Mouse (Mus musculus) hindbrain, embryonic 11.5 days (tissue): ENCODE measurements around the gene Gnas. TPM values are rescaled to one million over a fixed set of nuclear protein-coding genes. Genes with fewer than 3 reads are reported as not detected.

Experiments used
- ATAC-seq: fragments of 200-750 bp; cut with Nextera tagmentation; 2 replicates; pipeline ENCODE4 v1.8.0; 2017; ENCODE audit warnings: mild to moderate bottlenecking, moderate TSS enrichment, moderate library complexity; ENCODE audit not compliant: low FRiP score
- DNase-seq: peaks from one replicate; pipeline ENCODE4 v3.0.0-alpha.2; 2015; ENCODE audit warnings: low spot score
- H3K27ac ChIP-seq: fragments of 300-500 bp; sonication (generic); 2 replicates; pipeline ENCODE4 v1.5.1; 2014; ENCODE audit warnings: mild to moderate bottlenecking, low read depth, low read length
- H3K27me3 ChIP-seq: fragments of 300-500 bp; sonication (generic); 2 replicates; pipeline ENCODE4 v1.6.1; 2014; ENCODE audit warnings: mild to moderate bottlenecking, low read length, moderate library complexity, mixed read lengths; ENCODE audit not compliant: control insufficient read depth, insufficient read depth
- H3K36me3 ChIP-seq: fragments of 300-500 bp; sonication (generic); 2 replicates; pipeline ENCODE4 v1.6.1; 2014; ENCODE audit warnings: mild to moderate bottlenecking, low read length, moderate library complexity, mixed read lengths; ENCODE audit not compliant: control insufficient read depth, insufficient read depth
- H3K4me1 ChIP-seq: fragments of 300-500 bp; sonication (generic); replicated peaks from 2 replicates; pipeline ENCODE4 v1.6.1; 2014; ENCODE audit warnings: low read length, mixed read lengths; ENCODE audit not compliant: control insufficient read depth, insufficient read depth
- H3K4me2 ChIP-seq: fragments of 300-500 bp; sonication (generic); replicated peaks from 2 replicates; pipeline ENCODE4 v1.6.1; 2014; ENCODE audit warnings: mild to moderate bottlenecking, low read depth, low read length
- H3K4me3 ChIP-seq: fragments of 300-500 bp; sonication (generic); 2 replicates; pipeline ENCODE4 v1.5.1; 2014; ENCODE audit warnings: low read depth, low read length
- H3K9ac ChIP-seq: fragments of 300-500 bp; sonication (generic); 2 replicates; pipeline ENCODE4 v1.6.1; 2014; ENCODE audit warnings: low read depth, low read length
- H3K9me3 ChIP-seq: fragments of 300-500 bp; sonication (generic); 2 replicates; pipeline ENCODE4 v1.6.1; 2016; ENCODE audit warnings: low read length; ENCODE audit not compliant: control insufficient read depth
- WGBS: fragments of 180-500 bp; shearing (Covaris S2); extraction: QIAGEN DNeasy Blood & Tissue Kit; methylation state at CpG from one replicate; pipeline ENCODE4 v1.1.7; 2014; 5-methylcytosine and 5-hydroxymethylcytosine counted together
- polyA plus RNA-seq: library from polyadenylated mRNA; unstranded; fragments of >200 nt; fragmentation: Nextera tagmentation; extraction: Ambion mirVana; gene quantifications from 2 replicates; pipeline ENCODE4 v1.2.1, GENCODE M21; 2014

Gnas gene
- 1,233 and 1,244 TPM in 2 replicates for polyA plus RNA-seq

DNA sequence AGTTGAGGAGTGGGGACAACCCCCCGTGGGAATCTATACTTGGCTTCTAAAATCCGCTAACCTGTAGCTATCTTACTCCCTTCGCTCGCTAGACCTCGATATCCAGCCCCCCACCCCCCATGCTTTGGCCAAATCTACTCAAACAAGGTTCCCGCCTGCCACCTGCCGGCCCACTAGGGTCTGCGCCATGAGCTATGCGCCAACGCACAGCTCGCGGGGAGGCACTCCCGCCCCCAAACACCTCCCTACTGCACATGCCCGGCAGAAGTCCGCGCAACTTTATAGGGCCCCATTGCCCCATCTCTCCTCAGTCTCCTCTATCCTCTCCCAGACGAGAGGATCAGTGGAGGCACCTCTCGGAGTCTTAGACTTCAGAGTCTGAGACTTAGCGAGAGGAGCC lies at the start of gene Gnas:
Gene Gnas, plus strand, starts transcription at position 310 of the 400 bp plus-strand sequence.
- DNase-seq = peak; percentile 74
- H3K36me3 ChIP-seq = peaks cover 21% of the 10 kb centered on the region
- no peak within 1 kb of the TSS for H3K27ac ChIP-seq
- peaks cover 42% of the 10 kb centered on the region for H3K27me3 ChIP-seq
- H3K4me2 ChIP-seq = peak within 1 kb of the TSS; percentile 55
- WGBS = 41% methylated on average over 19 of the region's 19 CpGs
- peak; percentile 68 for ATAC-seq
- H3K9ac ChIP-seq = no peak within 1 kb of the TSS
- 0 out of 2 replicates have a peak, but pooled peaks cover 2% of the 10 kb centered on the region for H3K4me1 ChIP-seq
- peak within 1 kb of the TSS; percentile 32 for H3K4me3 ChIP-seq
- peaks cover 3% of the 10 kb centered on the region; the same call in 1 of the 2 replicates for H3K9me3 ChIP-seq

DNA sequence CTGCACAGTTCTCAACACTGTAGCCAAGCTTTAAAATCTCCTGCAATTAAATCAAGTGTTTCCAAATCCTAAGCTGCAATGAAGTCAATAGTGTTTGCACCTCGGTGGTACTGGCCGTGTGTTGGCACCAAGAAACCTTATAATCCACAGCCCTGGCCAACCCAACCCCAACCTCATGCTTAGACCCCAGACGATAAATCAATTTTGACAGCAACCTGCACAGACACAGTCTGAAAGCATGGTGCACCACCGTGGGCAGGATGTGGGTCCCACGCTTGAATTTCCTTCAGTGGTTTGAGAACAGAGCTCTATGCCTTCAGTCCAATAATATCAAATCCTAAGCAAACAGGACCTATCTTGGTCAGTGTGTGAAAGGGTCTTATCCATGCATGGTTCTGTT lies 41.7 kb upstream of the Gnas start:
- Histone ChIP-seq H3K9me3 (no peaks in the 10 kb centered on the region), H3K4me3 (no peak overlapping the region), H3K9ac (no peak overlapping the region), H3K27ac (no peak overlapping the region), H3K36me3 (no peaks in the 10 kb centered on the region), H3K27me3 (no peaks in the 10 kb centered on the region), H3K4me1 (no peaks in the 10 kb centered on the region), H3K4me2 (no peak overlapping the region)
- no peak for ATAC-seq
- no peak for DNase-seq
- 91% methylated on average over 5 of the region's 5 CpGs for WGBS

DNA sequence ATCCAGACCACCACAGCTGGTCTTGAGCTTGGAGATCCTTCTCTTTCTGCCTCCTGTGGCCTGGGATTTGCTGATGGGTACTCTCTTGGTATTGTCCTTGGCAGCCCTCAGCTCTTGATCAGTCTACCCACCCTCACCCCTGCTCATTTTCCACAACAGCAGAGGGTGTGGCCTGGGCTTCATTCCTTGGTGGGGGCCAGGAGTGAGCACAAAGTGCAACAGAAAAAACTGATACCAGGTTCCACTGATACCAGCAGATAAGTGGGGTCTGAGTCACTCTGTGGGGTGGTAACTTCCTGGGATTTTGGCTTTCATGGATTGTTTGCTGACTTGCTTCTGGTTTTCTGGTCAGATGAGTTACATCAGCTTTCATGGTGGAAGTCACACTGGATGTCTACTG lies 32.2 kb upstream of the Gnas start:
- H3K27me3 ChIP-seq = no peaks in the 10 kb centered on the region
- no peaks in the 10 kb centered on the region for H3K4me1 ChIP-seq
- no peak overlapping the region for H3K9ac ChIP-seq
- ATAC-seq (no peak), DNase-seq (no peak)
- no peak overlapping the region for H3K4me2 ChIP-seq
- no peaks in the 10 kb centered on the region for H3K36me3 ChIP-seq
- no peak overlapping the region for H3K4me3 ChIP-seq
- H3K9me3 ChIP-seq = no peaks in the 10 kb centered on the region
- H3K27ac ChIP-seq = no peak overlapping the region

DNA sequence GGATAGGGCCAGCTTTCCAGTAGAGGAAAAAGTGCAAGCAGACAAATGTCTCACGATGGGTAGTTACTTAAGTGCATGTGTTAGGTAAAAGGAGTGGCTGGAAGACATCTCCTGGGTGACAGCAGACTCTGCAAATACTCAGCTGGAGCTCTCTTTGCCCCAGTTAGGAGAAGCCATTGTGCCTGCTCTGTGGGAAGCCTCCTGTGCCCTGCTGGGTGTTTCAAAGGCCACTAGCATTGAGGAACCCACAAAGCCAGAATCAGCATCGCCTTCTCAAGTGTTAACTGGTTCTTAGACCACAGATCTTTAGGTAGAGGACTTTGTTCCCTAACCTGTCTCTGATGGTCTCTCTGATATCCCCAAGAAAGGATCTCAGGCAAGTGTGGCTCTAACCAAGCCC lies 26.8 kb upstream of the Gnas start:
- WGBS = 12% methylated on average over 2 of the region's 2 CpGs
- no peak for ATAC-seq
- no peak overlapping the region for H3K9ac ChIP-seq
- H3K27ac ChIP-seq = no peak overlapping the region
- no peak for DNase-seq
- peaks cover 2% of the 10 kb centered on the region for H3K4me1 ChIP-seq
- H3K36me3 ChIP-seq = no peaks in the 10 kb centered on the region
- no peaks in the 10 kb centered on the region for H3K9me3 ChIP-seq
- no peak overlapping the region for H3K4me2 ChIP-seq
- H3K27me3 ChIP-seq = no peaks in the 10 kb centered on the region
- no peak overlapping the region for H3K4me3 ChIP-seq

DNA sequence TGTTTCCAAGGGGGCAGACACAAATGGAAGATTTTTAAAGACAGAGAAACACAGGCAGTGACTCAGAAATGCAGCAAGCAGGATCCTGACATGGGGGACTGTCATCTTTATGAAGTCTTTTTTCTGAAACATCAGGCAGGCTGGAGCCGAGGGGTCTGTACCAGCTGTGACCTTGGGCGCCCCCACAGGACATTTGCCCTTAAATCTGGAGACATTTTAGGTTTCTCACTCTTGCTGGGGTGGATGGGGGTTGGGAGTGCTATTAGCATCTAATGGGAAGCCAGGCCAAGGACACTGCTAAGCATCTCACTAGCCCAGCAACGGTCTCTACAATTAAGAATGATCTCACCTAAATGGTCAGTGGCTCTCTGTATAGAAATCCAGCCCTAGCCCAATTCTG lies 24.1 kb upstream of the Gnas start:
- ATAC-seq (no peak), DNase-seq (no peak)
- Histone ChIP-seq H3K9ac (no peak overlapping the region), H3K36me3 (no peaks in the 10 kb centered on the region), H3K4me1 (peaks cover 2% of the 10 kb centered on the region), H3K9me3 (no peaks in the 10 kb centered on the region), H3K27ac (no peak overlapping the region), H3K4me2 (no peak overlapping the region), H3K27me3 (no peaks in the 10 kb centered on the region), H3K4me3 (no peak overlapping the region)
- 6% methylated on average over 3 of the region's 3 CpGs for WGBS

DNA sequence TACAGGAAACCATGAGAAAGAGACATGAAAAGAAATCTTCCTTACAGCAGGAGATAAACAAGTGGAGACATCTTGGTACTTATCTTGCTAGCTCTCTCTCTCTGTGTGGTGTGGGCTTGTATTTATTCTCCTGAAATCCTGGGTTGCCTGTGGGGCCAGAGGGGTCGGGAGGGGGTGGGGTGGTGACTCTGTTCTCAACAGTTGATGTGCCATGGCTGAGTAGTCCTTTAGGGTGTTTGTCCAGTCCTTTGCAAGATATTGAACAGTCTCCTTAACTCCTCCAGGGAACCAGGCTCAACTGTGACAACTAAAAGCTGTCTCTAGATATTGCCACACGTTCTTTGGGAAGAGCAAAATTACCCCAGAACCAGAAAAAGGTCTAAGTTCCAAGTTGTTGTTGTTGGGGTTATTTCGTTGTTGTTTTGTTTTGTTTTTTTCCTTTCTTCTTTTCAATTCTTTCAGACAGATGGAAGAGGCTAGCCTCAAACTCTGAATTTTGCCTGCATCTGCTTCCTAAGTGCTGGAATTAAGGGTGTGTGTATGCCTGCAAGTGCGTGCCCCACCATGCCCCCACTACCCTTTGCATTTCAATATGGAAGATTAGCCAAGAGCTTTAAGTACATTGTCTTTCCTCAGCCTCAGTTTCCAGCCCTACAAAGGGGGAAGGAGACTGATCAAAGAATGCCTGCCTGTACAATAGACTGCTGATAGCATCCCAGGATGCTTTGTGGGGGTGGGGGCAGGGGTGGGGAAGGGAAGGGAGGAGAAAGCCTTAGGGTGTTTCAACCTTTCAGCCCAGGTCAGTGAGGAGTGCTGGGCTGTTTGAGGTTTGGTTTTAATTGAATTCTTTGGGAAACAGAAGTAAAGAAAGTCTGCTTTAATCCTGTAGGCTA lies 23.0 kb upstream of the Gnas start:
- WGBS = 16% methylated on average over 4 of the region's 4 CpGs
- no peak overlapping the region for H3K4me3 ChIP-seq
- no peak overlapping the region for H3K9ac ChIP-seq
- H3K27me3 ChIP-seq = no peaks in the 10 kb centered on the region
- H3K9me3 ChIP-seq = no peaks in the 10 kb centered on the region
- H3K27ac ChIP-seq = no peak overlapping the region
- H3K4me1 ChIP-seq = peaks cover 2% of the 10 kb centered on the region
- ATAC-seq = no peak
- H3K4me2 ChIP-seq = no peak overlapping the region
- H3K36me3 ChIP-seq = no peaks in the 10 kb centered on the region
- no peak for DNase-seq

DNA sequence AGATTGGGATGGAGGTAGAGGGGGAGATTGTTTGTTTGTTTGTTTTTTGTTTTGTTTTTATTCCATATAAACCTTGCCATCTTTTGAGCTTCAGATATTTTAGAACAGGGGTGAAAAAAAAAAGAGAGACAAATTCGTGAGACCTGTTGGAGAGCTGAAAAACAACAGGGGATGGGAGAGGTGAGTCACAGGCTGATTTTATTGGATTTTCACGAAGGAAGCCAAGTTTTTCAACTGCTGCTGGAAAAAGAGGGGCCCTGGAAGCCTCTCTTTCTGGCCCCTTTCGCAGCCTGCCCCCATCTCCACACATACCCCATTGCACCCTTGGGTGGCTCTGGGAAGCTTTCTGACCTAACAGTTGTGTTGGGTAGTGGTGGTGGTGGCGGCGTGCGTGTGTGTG lies 22.3 kb upstream of the Gnas start:
- Histone ChIP-seq H3K9me3 (no peaks in the 10 kb centered on the region), H3K4me3 (no peak overlapping the region), H3K4me1 (peaks cover 2% of the 10 kb centered on the region), H3K4me2 (no peak overlapping the region), H3K36me3 (no peaks in the 10 kb centered on the region), H3K27ac (no peak overlapping the region), H3K9ac (no peak overlapping the region), H3K27me3 (no peaks in the 10 kb centered on the region)
- DNase-seq (no peak), ATAC-seq (no peak)
- WGBS = 49% methylated on average over 6 of the region's 6 CpGs

DNA sequence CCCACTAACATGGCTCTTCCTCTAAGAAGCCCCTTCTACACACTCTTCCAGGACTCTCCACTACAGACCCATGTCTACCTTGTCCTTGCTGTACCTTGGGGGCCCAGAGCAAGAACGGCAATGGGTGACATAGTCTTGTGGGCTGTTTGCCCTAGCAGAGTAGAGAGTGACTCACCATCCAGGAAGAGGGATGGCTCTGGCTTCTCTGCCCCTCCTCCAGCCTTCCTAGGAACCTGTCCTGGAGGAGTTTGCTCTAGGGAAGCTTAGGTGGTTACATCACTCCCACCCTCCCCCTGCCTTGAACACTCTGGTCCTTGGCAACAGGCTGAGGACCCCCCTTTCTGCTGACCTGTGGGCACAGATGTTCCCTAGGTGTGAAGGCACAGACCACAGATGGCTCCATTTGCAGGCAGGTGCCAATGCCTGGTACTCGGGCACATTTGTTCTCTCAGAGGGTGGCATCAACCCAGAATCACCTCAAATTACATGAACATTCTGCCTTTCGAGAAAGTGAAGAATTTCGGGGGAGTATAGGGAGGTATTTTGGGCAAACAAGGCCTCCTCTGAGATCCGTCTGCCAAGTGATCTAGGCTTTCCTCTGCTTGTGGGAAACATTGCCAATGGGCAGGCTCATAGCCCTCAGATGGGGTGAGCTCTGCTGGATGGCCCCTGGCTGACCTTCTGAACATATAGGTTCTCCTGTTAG lies 20.9 kb upstream of the Gnas start:
- H3K4me1 ChIP-seq = peaks cover 2% of the 10 kb centered on the region
- H3K4me3 ChIP-seq = no peak overlapping the region
- H3K9ac ChIP-seq = no peak overlapping the region
- H3K4me2 ChIP-seq = no peak overlapping the region
- H3K36me3 ChIP-seq = no peaks in the 10 kb centered on the region
- no peak for DNase-seq
- no peaks in the 10 kb centered on the region for H3K9me3 ChIP-seq
- 92% methylated on average over 5 of the region's 5 CpGs for WGBS
- H3K27ac ChIP-seq = no peak overlapping the region
- ATAC-seq = no peak
- no peaks in the 10 kb centered on the region for H3K27me3 ChIP-seq
